Mouse (Mus musculus) adrenal gland, adult (tissue): ENCODE measurements around the gene Zfp217.
"Not testable (repeated sequence)": the region's sequence is repeated elsewhere in the genome, so short reads cannot be mapped to it uniquely, and the experiment has no call there.

Source experiments
- DNase-seq, 2 experiments: peaks; one replicate each; pipeline ENCODE4 v3.0.0; 2022 to 2023; ENCODE audit warnings: low spot score in 1 of 2; ENCODE audit not compliant: inconsistent age in 2 of 2

Gene Zfp217

GRCm38 (mm10) chr2:170147661-170148153, at the start of gene Zfp217:
Gene Zfp217 (minus strand): TSS chr2:170148103.
- peak in 1 of 2 experiments; percentile 76 for DNase-seq

- DNase-seq = peak in 1 of 2 experiments; percentile 13
These were observed 47.7 kb upstream of the Zfp217 start for GRCm38 (mm10) chr2:170195542-170196089.

DNA sequence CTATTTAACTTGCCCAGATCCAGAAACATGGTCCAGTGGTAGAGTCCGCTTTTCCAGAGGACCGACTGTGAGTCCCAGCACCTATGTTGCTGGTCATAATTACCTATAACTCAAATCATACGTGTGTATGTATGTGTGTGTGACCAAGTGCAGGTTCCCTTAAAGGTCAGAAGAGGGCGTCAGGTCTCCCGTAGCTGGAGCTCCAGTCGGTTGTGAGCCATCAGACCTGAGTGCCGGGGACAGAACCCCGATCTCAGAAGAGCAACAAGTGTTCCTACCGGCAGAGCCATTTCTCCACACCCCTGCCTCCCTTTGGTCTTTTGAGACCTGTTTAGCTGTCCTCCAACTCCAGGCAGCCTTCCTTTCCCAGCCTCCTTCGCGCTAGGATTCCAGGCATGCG, 46.9 kb upstream of the Zfp217 start:
- DNase-seq = peak in 1 of 2 experiments; percentile 16

- DNase-seq = peak in 1 of 2 experiments; percentile 31
These were observed 45.9 kb upstream of the Zfp217 start for GRCm38 (mm10) chr2:170193850-170194249.

DNA sequence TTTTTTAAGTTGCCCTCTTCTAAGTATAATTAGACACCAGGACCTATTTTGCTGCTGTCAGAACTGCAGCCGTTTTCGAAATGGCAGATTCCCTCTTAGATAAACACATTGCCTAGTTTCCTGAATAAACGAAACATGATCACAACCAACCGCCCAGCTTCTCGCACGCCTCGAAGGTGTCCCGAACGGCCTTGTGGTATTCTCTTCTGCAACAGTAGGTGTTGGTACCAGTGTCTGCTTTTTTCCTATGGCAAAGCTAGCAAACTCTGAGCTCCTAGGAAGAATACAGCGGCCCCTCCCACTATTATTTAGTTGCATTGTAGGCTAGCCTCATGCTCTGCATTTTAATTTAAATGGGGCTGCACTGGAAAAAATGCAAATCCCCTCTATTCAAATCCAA, 45.3 kb upstream of the Zfp217 start:
- peak in 1 of 2 experiments; percentile 71 for DNase-seq

GRCm38 (mm10) chr2:170192731-170193149, 44.8 kb upstream of the Zfp217 start:
- peak in 1 of 2 experiments; percentile 76 for DNase-seq

- DNase-seq = no peak
These were observed 40.8 kb upstream of the Zfp217 start for GRCm38 (mm10) chr2:170188721-170189120.

DNA sequence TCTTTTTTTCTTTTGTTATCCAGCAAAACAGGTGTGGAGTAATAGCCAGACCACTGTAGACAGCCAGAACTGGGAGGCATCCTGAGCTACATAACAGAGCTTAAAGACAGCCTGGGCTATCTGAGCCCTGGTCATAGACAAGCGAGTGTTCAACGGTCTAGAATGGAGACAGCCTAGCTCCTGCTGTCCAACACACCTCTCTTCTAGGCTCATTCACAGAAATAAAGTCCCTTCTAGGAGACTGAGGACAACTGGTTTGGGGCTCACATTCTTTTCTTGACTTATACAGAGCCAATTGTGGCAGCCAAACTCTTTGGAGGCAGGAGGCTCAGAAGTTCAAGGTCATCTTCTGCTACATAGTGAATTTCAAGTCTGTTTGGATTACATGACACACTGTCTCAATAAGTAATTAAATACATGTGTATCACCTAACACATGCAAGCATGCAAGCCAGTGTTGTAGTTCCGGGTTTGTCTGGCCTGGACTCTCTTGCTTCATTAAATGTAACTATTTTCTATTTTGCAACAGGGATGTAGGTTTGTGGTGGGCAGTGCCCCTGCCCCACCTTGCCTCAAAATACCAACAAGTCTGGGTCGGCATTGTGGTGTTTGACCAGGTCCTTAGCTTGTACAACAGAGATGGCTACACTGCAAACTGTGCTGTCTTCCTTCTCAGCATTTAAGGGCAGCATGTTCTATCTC, 37.4 kb upstream of the Zfp217 start:
- DNase-seq = peak in 1 of 2 experiments; percentile 60

GRCm38 (mm10) chr2:170184175-170184983, 36.5 kb upstream of the Zfp217 start:
- DNase-seq = peak; percentile 78 to 89

GRCm38 (mm10) chr2:170183851-170184174, 35.9 kb upstream of the Zfp217 start:
- DNase-seq = peak in 1 of 2 experiments; percentile 60

GRCm38 (mm10) chr2:170181862-170182261, 34.0 kb upstream of the Zfp217 start:
- no peak for DNase-seq

DNA sequence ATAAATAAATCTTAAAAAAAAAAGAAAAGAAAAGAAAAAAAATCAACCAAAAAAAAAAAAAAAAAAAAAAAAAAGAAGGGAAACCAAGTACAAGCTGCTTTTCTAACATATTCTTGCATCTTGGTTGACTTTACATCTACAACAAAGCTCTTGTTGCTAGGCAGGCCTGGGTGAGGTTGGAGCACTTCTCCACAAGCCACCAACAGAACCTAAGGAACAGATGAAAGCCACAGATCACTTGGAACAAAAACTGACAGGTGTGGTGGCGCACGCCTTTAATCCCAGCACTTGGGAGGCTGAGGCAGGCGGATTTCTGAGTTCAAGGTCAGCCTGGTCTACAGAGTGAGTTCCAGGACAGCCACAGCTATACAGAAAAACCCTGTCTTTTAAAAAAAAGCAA, 32.9 kb upstream of the Zfp217 start:
- not testable (repeated sequence) for DNase-seq

DNA sequence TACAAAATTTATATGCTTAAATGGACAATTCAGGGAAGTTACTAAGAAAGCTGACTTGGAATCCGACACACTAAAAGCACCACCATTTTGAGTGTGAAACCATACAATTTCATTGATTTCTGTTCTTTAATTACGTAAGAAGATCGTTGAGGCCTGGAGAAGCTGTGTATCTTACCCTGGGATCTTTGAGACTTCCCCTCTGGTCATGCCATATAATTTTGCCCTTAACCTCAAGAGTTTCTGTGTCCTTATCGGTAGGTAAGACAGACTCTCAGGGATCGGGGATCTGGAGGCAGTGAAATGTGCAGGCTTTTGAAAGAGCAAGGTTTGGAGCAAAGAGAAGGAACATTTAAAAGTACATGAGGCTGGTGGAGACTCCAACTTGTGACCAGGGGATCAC, 31.4 kb upstream of the Zfp217 start:
- DNase-seq = no peak

GRCm38 (mm10) chr2:170177323-170177722, 29.4 kb upstream of the Zfp217 start:
- DNase-seq = peak in 1 of 2 experiments; percentile 79

GRCm38 (mm10) chr2:170176284-170176926, 28.5 kb upstream of the Zfp217 start:
- DNase-seq = no peak

DNA sequence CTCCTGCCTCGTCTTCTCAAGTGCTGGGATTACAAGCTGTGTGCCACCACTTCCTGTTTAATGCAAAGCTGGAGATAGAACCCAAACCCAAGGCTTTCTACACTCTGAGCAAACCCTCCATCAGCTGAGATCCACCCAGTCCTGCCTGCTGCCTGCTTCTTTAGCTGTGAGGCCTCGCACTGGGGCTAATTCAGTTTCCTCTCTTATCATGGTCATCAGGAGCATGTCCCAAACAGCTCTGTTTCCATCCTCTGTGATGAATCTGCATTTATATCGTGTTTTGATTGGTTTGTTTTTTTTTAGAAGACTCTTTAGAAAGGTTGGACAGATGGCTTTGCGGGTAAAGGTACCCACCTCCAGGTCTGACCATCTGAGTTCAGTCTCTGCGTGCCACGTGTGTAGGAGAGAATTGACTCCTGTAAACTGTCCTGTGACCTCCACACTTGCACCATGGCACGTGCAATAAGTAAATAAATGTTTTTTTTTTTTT, 27.8 kb upstream of the Zfp217 start:
- peak in 1 of 2 experiments; percentile 41 for DNase-seq

GRCm38 (mm10) chr2:170175190-170175589, 27.3 kb upstream of the Zfp217 start:
- no peak for DNase-seq

- DNase-seq = no peak
These were observed 21.2 kb upstream of the Zfp217 start for GRCm38 (mm10) chr2:170169062-170169461.

DNA sequence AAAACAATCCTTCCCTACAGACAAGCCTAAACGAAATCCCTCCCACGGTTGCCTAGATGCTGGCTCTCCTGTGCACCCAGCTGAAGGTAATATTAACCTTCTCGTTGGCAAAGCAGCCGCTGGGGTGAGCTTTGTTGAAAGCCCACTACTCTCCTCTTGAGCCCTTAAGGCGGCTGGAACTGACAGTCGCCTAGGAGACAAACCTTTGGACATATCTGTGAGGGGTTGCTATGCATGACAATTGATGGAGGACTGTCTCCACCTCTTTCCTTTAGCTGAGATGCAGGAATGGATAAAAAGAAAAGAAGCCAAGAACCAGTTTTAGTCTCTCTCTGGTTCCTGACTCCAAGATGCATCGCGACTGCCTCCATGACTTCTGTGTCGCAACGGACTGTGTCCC, 17.7 kb upstream of the Zfp217 start:
- DNase-seq = no peak

GRCm38 (mm10) chr2:170163671-170164462, 16.0 kb upstream of the Zfp217 start:
- no peak for DNase-seq
